Mouse (Mus musculus): Measurements from ENCODE around the gene Gtsf2.

- TF ChIP-seq CTCF (conservative IDR thresholded peaks at IDR 0.05; ENCODE audit: low read length) (no peak), NANOG (IDR thresholded peaks at IDR 0.05; ENCODE audit: borderline replicate concordance, low read length) (no peak), POU5F1 (IDR thresholded peaks at IDR 0.05; ENCODE audit: borderline replicate concordance, low read length) (no peak)
These were observed 23.4 kb upstream of the Gtsf2 start for GRCm38 (mm10) chr15:103471488-103472194.

Data from E14TG2a.4 (cell line).